Mouse (Mus musculus) CH12.LX (cell line): Measurements from ENCODE around the gene Dkkl1. TPM values are rescaled to one million over a fixed set of nuclear protein-coding genes. Genes with fewer than 3 reads are reported as not detected.

Experiments used
- DNase-seq: peaks from one replicate; pipeline ENCODE4 v3.0.0-alpha.2; 2013; ENCODE audit errors: extremely low read depth
- H3K27ac ChIP-seq: 2 replicates; pipeline ENCODE4 v1.5.1; 2012; ENCODE audit warnings: low read depth, mild to moderate bottlenecking, control low read depth, moderate library complexity; ENCODE audit not compliant: insufficient read depth
- H3K27me3 ChIP-seq: replicated peaks from 2 replicates; pipeline ENCODE3; 2012; ENCODE audit warnings: inconsistent platforms
- H3K36me3 ChIP-seq, 2 experiments: replicated peaks in 1 of 2; 2 replicates each; pipeline versions ENCODE3 to v1.6.1; 2012; ENCODE audit warnings: inconsistent platforms in 1 of 2, low read length in 1 of 2, mild to moderate bottlenecking in 1 of 2, mixed read lengths in 1 of 2, moderate library complexity in 1 of 2; ENCODE audit not compliant: control insufficient read depth in 1 of 2, insufficient read depth in 1 of 2
- H3K4me1 ChIP-seq, 2 experiments: 2 replicates each; pipeline ENCODE4 v1.6.1; 2012; ENCODE audit warnings: inconsistent platforms in 1 of 2, moderate library complexity in 1 of 2; ENCODE audit not compliant: insufficient read depth in 2 of 2, control insufficient read depth in 1 of 2
- H3K4me2 ChIP-seq: 2 replicates; pipeline ENCODE4 v1.6.1; 2012; ENCODE audit warnings: low read depth, mild to moderate bottlenecking, control low read depth; ENCODE audit not compliant: poor library complexity, insufficient read depth, severe bottlenecking
- H3K4me3 ChIP-seq, 3 experiments: fragments of 150-350 bp in 1 of 3; sonication (generic) in 1 of 3; replicated peaks in 1 of 3; 2 replicates each; pipeline versions ENCODE3 to v1.5.1; 2011 to 2012; ENCODE audit warnings: low read depth in 2 of 3, low read length in 2 of 3, mild to moderate bottlenecking in 2 of 3, moderate library complexity in 2 of 3, control low read depth in 1 of 3, improper control_type of control experiment in 1 of 3, inconsistent platforms in 1 of 3, mixed read lengths in 1 of 3; ENCODE audit not compliant: poor library complexity in 1 of 3
- H3K79me2 ChIP-seq: replicated peaks from 2 replicates; pipeline ENCODE4 v1.6.1; 2012; ENCODE audit warnings: mild to moderate bottlenecking, moderate library complexity; ENCODE audit not compliant: control insufficient read depth, poor library complexity, insufficient read depth, severe bottlenecking; ENCODE audit errors: extremely low read depth
- H3K9ac ChIP-seq: 2 replicates; pipeline ENCODE4 v1.6.1; 2012; ENCODE audit warnings: low read depth, mild to moderate bottlenecking, control low read depth, moderate library complexity; ENCODE audit not compliant: insufficient read depth
- H3K9me3 ChIP-seq: replicated peaks from 2 replicates; pipeline ENCODE3; 2012; ENCODE audit warnings: low read length, inconsistent platforms, mixed read lengths
- BHLHE40 ChIP-seq: IDR thresholded peaks from 2 replicates; pipeline ENCODE4 v1.6.1; 2011; ENCODE audit warnings: mild to moderate bottlenecking, low read depth, low read length, improper control_type of control experiment
- E2F4 ChIP-seq: IDR thresholded peaks from 2 replicates; pipeline ENCODE4 v1.6.1; 2011; ENCODE audit warnings: low read depth, low read length, improper control_type of control experiment; ENCODE audit not compliant: insufficient replicate concordance
- ELF1 ChIP-seq: IDR thresholded peaks from 2 replicates; pipeline ENCODE4 v1.6.1; 2014; ENCODE audit warnings: low read depth, mild to moderate bottlenecking, inconsistent platforms, low read length, improper control_type of control experiment
- EP300 ChIP-seq: IDR thresholded peaks from 2 replicates; pipeline ENCODE4 v1.6.1; 2011; ENCODE audit warnings: low read length, improper control_type of control experiment
- ETS1 ChIP-seq: conservative IDR thresholded peaks from 2 replicates; pipeline ENCODE4 v1.6.1; 2012; ENCODE audit warnings: low read depth, mild to moderate bottlenecking, inconsistent platforms, low read length, improper control_type of control experiment, moderate library complexity
- IRF4 ChIP-seq: IDR thresholded peaks from 2 replicates; pipeline ENCODE4 v1.6.1; 2014; ENCODE audit warnings: low read depth, mild to moderate bottlenecking, inconsistent platforms, low read length, improper control_type of control experiment
- JUND ChIP-seq: conservative IDR thresholded peaks from 2 replicates; pipeline ENCODE4 v1.6.1; 2011; ENCODE audit warnings: low read depth, low read length, improper control_type of control experiment
- MAFK ChIP-seq: IDR thresholded peaks from 2 replicates; pipeline ENCODE4 v1.6.1; 2011; ENCODE audit warnings: low read length, improper control_type of control experiment; ENCODE audit not compliant: insufficient replicate concordance
- MXI1 ChIP-seq: IDR thresholded peaks from 2 replicates; pipeline ENCODE4 v1.6.1; 2011; ENCODE audit warnings: mild to moderate bottlenecking, low read depth, low read length, improper control_type of control experiment
- NELFE ChIP-seq: IDR thresholded peaks from 2 replicates; pipeline ENCODE4 v1.6.1; 2011; ENCODE audit warnings: low read depth, low read length, improper control_type of control experiment
- NRF1 ChIP-seq: IDR thresholded peaks from 2 replicates; pipeline ENCODE4 v1.6.1; 2014; ENCODE audit warnings: low read depth, mild to moderate bottlenecking, inconsistent platforms, low read length, improper control_type of control experiment, moderate library complexity
- PAX5 ChIP-seq: IDR thresholded peaks from 2 replicates; pipeline ENCODE4 v1.6.1; 2012; ENCODE audit warnings: low read length, inconsistent platforms, mixed read lengths
- POLR2A ChIP-seq: IDR thresholded peaks from 2 replicates; pipeline ENCODE4 v1.6.1; 2011; ENCODE audit warnings: low read depth, mild to moderate bottlenecking, improper control_type of control experiment, low read length
- RAD21 ChIP-seq: IDR thresholded peaks from 2 replicates; pipeline ENCODE4 v1.6.1; 2011; ENCODE audit warnings: low read depth, mild to moderate bottlenecking, low read length, improper control_type of control experiment, moderate library complexity
- TBP ChIP-seq: conservative IDR thresholded peaks from 2 replicates; pipeline ENCODE4 v1.6.1; 2011; ENCODE audit warnings: low read depth, low read length, improper control_type of control experiment
- TCF12 ChIP-seq: IDR thresholded peaks from 2 replicates; pipeline ENCODE4 v1.6.1; 2014; ENCODE audit warnings: low read depth, mild to moderate bottlenecking, inconsistent platforms, low read length, improper control_type of control experiment
- UBTF ChIP-seq: IDR thresholded peaks from 2 replicates; pipeline ENCODE4 v1.6.1; 2012; ENCODE audit warnings: low read depth, mild to moderate bottlenecking, inconsistent platforms, low read length, improper control_type of control experiment, moderate library complexity
- USF1 ChIP-seq: IDR thresholded peaks from 2 replicates; pipeline ENCODE4 v1.6.1; 2014; ENCODE audit warnings: low read depth, mild to moderate bottlenecking, inconsistent platforms, low read length, improper control_type of control experiment
- USF2 ChIP-seq: conservative IDR thresholded peaks from 2 replicates; pipeline ENCODE4 v1.6.1; 2011; ENCODE audit warnings: low read depth, low read length, improper control_type of control experiment
- ZC3H11A ChIP-seq: IDR thresholded peaks from 2 replicates; pipeline ENCODE4 v1.6.1; 2012; ENCODE audit warnings: low read depth, mild to moderate bottlenecking, inconsistent platforms, low read length, improper control_type of control experiment
- ZNF384 ChIP-seq: IDR thresholded peaks from 2 replicates; pipeline ENCODE4 v1.6.1; 2012; ENCODE audit warnings: low read depth, low read length, improper control_type of control experiment, inconsistent platforms
- dilution Hi-C: fragments of 300-500 bp; cut with MboI; formaldehyde crosslinking; loops from 2 replicates; pipeline ENCODE4 v1.14.3; 2020; ENCODE audit warnings: low sequenced_read_pairs; ENCODE audit not compliant: extremely low pct_unique_long_range_greater_than_20kb, extremely low pct_ligation_motif_present
- in situ Hi-C: fragments of 300-500 bp; cut with MboI; formaldehyde crosslinking; loops from 3 replicates; pipeline ENCODE4 v1.14.3; 2019; ENCODE audit warnings: low sequenced_read_pairs, low pct_ligation_motif_present, low pct_unique_long_range_greater_than_20kb, mixed read lengths
- polyA plus RNA-seq: library from polyadenylated mRNA; unstranded; fragments of >175 nt; gene quantifications from 2 replicates; pipeline ENCODE4 v1.2.1, GENCODE M21; 2012; ENCODE audit warnings: low read depth; ENCODE audit not compliant: insufficient read length
- total RNA-seq, 2 experiments: library from RNA; depleted of rRNA; stranded (reverse); fragments of 300-350 nt in 1 of 2; fragments of >200 nt in 1 of 2; gene quantifications; 2 replicates each; pipeline ENCODE4 v1.2.3; 2012 to 2014

Gene Dkkl1
- total and polyA plus RNA-seq, 3 experiments = 0.24 to 1.6 (median 0.44) TPM

DNA sequence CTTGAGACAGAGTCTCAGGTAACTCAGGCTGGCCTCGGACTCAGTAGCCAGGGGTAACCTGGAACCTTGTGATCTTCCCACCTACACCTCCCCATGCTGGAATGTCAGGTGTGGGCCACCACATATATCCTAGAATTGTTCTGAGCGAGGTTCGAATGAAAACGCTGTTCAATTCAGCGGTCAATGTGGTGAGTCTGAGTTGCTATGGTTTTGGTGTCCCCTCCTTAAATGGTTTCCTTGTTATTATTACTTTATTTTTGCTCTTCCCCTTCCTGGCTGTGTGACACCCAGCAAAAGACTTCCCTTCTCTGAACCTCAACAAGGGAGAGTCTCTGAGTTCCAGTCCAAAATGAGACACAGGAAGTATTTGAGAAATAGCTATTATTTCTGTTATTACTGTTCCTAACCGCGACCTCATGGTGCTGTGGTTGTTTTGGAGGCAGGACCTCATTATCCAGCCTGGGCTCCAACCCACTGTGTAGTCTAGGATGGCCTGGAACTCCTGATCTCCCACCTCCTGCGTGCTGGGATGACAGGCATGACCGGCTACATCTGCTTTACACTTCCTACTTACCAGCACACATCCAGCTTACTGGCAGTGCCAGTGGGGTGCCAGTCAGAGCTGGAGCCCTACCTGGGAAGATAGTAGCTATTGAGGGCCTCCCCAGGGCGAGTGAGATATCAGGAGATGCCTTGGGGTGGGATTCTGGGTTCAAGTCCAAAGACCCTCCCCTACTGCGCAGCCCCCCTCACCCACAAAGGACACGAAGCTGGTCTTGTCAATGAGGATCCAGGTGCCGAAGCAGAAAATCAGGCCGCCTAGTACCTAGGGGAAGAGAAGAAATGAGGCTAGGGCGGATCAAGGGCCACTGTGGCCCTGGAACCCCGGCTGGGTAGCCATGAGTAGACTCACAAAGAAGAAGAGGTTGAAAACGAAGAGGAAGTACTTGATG lies 26.1 kb upstream of the Dkkl1 start (continued):
- TF ChIP-seq MAFK (0 out of 2 replicates have a peak, but pooled peaks have one; percentile 36), ZC3H11A (no peak), ELF1 (peak; percentile 34; the same call in 1 of the 2 replicates), ETS1 (no peak), NRF1 (no peak), NELFE (no peak), MXI1 (peak; percentile 60; the same call in 1 of the 2 replicates), POLR2A (no peak; the same call in 1 of the 2 replicates), RAD21 (no peak), TCF12 (no peak), E2F4 (no peak)

DNA sequence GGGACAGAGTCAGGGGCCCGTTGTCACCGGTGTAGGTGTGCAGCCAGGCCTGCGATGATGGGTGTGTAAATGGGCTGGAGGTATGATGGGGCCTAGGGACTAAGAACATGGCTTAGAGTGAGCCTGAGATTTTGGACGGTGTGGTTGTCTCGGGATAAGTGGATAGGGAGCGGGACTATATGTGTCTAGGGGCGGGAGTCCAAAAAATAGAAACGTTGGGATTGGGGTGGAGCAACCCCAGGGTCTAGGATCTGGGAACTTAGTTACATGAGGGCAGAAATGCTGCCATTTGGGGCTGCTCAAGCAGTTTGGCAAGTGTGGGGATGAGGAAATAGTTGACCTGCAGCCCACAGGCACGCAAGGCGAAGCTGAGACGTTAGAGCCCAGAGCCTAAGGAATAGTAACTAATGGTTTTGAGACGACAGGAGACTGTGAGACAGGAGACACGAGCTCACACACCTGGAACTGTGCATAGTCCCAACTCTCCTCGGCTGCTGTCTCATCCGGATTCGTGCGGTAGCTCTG lies 23.8 kb upstream of the Dkkl1 start:
- Histone ChIP-seq H3K79me2 (peaks cover 2% of the 10 kb centered on the region; the same call in 1 of the 2 replicates), H3K36me3 (peaks cover 35 to 60% of the 10 kb centered on the region in 2 experiments), H3K4me1 (peaks cover 22 to 69% of the 10 kb centered on the region in 2 experiments), H3K4me2 (no peak overlapping the region), H3K9me3 (peaks cover 3% of the 10 kb centered on the region), H3K9ac (no peak overlapping the region), H3K27ac (0 out of 2 replicates have a peak overlapping the region, but pooled peaks have one; percentile 4), H3K27me3 (no peaks in the 10 kb centered on the region), H3K4me3 (peak overlapping the region in 2 of 3 experiments; percentile 16 to 57)
- in situ Hi-C loops (loop anchor here (5.0 kb wide), 1 partner anchor 37 kb away; no protein-coding TSS in a partner anchor), dilution Hi-C loops (no loop called here)
- TF ChIP-seq TBP (no peak), BHLHE40 (no peak), EP300 (no peak), ELF1 (no peak), USF1 (no peak), IRF4 (no peak), UBTF (no peak), JUND (no peak), PAX5 (no peak), USF2 (no peak), ZNF384 (no peak), MXI1 (no peak), ZC3H11A (no peak)
- no peak for DNase-seq
